Mouse (Mus musculus): ENCODE measurements around the gene Ethe1.

GRCm38 (mm10) chr7:24637046-24637445, 49.7 kb downstream of the Ethe1 start:
- TF ChIP-seq CTCF (IDR thresholded peaks at IDR 0.05; ENCODE audit: borderline replicate concordance, insufficient read depth, low read length), result no peak
- TF ChIP-seq POLR2A (IDR thresholded peaks at IDR 0.05; ENCODE audit: low read depth, low read length), result no peak
